Mouse (Mus musculus) NIH3T3 (cell line): ENCODE measurements around the gene Ttc34.

Experiments used
- DNase-seq: peaks from one replicate; pipeline ENCODE4 v3.0.0-alpha.2; 2012; ENCODE audit warnings: low read depth

The Ttc34 gene

DNA sequence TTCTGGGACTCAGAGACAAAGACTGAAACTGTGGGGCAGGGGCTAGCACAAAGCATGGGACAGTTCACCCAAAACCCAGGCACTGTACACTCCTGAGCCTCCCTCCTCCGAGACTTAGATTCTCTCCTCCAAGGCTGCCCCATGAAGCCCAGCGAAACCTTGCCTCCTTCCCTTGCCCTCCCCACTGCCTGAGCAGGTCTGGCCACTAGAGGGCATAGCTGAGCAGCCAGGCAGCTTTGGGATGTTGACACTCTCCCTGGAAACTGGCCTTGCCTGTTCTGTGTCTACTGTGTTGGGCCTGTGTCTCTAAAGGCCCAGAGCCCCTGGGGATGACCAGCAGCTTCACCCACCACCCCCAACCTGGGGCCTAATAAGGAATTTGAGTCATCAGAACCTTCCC lies at the start of gene Ttc34:
TSS of gene Ttc34 (plus strand) at position 290 of the 400 bp plus-strand sequence.
- peak; percentile 75 for DNase-seq

DNA sequence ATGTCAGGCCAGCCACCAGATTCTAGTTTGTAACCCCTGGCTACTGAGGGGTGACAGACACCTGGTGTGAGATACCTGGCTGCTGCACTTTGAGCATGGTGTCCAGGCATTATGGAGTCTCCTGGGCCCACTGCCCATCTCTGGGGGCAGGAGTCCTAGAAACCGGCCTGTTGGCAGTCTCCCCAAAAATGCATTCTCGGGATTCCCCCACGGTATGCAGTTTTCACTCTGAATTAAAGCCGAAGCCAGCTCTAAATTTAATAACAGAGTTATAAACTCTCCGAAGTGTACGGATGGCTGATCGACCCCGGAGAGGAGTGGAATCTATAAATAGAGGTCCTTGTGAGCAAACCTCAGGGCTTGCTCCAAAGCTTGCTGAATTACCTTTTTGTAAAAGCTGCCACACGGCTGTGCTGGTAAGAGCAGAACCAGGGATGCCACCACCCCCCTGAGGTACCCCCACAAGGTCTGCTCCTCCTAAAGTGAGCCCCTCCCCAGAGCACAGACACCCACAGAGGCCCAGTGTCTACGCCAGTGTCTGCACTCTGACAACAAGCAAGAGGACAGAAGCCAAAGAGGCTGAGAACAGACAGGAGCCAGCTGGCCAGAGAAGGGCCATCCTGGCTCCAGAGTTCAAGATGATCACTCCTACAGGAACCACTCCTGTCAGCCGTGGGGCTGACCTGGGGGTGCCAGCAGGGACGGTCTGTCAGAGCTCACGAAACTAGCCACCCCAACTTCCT lies 49.1 kb upstream of the Ttc34 start:
- no peak for DNase-seq

DNA sequence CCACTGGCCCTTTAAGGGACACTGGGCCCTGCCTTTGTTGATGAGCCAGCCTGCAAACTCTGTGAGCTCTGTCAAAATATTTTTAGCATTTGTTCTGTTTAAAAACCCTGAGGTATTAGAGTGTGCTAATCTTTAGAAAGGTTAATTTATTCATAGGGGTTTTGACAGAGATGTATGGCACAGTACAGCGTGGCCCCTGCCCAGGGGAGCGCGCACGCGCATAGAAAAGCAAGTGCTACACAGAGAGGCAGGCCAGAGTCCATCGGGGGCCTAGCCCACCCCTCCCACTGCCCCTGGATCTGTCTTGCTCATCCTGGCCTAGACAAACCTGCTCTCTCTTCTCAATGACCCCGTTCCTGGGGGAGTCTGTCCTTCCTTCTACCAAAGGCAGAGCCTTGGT lies 45.4 kb upstream of the Ttc34 start:
- no peak for DNase-seq

DNA sequence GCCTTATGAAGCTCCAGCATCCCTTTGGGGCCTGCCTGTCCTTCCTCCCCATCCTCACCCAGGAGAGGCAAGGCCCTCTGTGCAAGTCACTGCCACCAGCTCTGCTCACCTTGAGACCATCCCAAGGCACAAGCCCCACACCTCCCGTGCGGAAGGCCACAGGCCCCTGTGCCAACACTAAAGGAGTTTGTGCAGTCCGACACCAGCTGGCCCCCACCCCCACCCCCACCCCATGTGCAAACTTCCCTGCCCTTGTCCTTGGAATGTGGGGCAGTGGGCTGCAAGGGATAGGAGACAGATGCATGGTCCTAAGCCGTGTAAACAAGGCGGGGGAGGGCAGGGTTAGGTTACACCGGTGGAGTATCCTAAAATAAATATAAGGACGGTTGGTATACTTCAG lies 43.8 kb upstream of the Ttc34 start:
- no peak for DNase-seq

DNA sequence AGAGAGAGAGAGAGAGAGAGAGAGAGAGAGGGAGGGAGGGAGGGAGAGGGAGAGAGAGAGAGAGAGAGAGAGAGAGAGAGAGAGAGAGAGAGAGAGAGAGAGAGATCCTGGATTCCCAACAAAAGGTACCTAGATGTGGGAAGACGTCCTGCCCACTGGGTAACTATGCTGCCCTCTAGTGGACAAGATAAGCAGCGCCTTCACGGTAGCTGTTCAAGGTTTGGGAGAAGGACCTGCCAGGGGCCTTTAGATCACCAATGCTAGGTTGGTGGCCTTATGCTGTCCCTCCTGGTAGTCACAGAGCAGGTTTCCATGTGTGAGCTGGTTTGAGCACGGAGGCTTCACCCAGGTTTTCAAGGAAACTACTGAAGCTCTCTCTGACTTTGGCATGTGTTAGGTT lies 39.4 kb upstream of the Ttc34 start:
- DNase-seq = peak; percentile 69

DNA sequence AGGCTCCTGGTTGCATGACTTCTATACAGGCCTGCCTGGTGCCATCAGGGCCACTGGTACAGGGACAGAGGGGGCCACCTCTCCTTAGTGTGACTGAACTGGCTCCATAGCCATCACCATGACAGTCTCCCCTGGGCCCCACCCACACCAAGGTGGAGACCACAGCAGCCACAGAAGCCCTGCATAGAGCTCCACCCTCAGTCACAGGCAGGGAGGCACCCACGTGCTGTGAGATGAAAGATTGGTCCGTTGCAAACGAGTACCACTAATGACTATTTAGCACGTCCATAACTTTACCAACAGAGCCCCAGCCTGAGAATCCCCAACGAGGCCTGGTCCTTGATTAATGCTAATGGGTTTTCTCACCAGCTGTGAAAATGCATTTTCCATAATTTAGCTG lies 36.7 kb upstream of the Ttc34 start:
- no peak for DNase-seq

DNA sequence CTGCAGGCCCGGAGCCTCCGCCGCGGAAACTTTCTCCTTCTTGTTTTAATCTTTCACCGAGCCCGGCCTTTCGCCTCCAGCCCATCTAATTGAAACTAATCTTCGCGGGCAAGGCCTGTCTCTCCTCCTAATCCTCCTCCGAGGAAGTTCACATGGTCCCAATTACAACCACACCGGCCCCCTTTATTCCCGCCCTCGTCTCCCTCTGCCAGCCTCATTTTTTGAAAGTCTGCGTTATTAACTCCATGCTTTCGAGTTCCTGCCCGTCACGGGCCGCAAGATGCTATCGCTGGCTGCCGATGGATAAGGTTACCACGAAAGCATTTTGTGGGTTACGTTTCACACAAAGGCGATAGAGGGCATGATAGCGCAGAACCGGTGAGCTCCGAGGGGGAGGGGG lies 35.0 kb upstream of the Ttc34 start:
- DNase-seq = no peak

DNA sequence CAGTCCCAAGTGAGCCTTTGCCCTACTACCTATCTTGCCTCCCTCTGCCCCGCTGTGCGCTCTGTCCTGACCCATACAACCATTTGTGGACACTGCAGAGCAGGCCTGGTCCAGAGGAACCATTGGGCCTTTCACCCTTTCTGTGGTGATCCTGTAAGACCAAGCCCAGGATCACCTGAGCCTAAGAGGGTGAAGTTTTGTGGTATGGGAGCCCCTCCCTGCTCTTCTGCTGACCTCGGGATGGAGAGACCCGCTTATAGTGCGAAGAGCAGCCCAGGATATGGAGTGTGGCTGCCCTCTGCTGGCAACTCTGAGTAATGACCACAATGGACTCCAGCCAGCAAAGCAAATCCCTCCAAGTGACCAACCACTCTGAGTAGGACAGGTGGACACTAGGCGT lies 11.6 kb upstream of the Ttc34 start:
- DNase-seq = peak; percentile 70

DNA sequence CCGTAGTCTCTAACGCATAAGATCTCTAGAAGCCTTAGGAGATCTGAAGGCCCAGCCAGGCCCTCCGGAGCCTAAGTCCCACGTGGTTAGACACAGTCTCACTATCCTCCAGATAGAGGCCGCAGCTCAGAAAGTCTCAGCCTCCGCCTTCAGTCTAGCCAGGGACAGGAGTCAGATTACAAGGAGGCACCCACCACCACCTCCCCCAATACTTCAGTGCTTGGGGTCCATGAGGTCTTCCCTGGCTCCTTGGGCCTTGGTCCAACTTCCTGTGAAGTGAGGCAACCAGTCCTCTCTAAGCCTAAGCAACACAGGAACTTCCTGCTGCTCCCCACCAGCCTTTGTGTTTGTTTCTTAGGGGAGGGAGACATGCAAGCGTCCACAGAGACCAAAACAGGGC lies 11.0 kb upstream of the Ttc34 start:
- DNase-seq = no peak

DNA sequence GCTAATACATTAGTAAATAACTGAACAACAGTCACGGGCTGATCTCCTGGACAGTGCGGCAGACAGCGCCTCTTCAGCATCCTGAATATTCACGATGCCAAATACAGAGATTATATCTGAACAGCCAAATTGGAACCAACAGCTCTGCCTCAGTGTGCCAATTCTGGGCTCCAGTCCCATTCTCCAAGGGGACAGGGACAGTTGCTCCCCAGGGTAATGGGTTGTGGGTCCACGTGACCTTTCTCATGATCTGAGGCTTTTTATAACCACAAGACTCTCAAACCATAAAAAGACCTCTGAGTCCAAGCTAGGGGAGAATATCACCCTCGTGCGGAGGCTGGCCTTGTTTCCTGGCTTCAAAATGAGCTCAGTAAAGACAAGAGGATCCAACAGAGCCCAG lies 10.1 kb upstream of the Ttc34 start:
- DNase-seq = no peak

DNA sequence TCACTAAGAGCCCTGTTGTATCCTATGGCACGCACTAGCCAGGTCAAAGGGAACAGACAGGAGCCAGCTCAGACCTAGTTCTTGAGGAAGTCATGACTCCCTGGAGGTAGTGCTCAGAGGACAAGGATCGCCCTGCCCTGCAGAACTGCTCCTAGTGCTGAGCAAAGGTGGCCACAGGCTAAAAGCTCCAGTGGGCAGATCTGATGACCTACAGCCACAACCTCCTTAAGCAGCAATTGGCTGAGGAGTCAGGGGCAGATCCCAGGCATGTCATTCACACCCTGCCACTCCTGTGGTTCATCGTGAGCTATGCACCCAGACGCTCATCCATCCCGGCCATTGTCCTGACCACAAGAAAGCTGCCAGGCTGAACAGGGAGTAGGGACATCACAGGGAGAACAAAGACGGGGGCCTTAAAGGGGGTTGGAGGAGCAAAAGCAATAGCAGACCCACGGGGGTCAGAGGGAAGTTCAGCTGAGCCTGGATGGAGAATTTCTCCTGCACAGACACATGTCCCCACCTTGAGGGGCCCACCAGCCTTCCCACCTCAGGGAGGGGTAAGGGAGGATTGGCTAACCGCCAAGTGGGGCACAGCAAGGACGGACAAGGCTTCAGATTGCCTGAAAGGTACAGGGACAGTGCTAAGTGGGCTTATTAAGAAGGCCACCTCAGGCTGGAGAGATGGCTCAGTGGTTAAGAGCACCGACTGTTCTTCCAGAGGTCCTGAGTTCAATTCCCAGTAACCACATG lies 9.2 kb upstream of the Ttc34 start:
- no peak for DNase-seq

DNA sequence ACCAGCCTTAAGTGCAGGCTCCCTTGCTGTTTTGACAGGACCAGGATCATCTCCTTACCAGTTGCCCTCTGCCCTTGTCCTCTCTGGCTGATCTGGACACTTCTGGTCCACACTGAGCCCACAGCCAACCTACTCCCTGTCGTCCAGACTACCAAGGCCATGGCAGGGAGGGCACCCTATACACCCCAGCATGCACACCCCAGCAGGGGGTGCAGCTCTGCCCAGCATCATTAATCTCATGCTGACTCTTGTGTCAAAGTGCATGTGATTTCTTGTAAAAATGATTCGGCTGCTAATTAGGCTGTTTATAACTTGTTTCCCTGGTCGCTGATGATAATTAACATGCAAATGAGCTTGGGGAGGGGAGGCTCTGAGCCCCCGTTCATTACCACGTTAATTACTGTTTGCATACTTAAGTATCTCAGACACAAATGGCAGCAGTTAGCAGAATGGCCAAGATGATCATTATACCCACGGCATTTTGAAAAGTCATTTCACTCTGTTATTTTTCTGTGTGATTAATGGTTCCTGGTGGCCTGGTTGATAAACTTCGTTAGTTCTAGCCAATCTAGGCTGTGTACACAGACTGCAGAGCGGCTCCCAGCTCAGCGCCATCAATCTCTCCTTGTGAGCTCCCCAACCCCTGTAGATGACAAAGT lies 5.2 kb upstream of the Ttc34 start:
- no peak for DNase-seq

DNA sequence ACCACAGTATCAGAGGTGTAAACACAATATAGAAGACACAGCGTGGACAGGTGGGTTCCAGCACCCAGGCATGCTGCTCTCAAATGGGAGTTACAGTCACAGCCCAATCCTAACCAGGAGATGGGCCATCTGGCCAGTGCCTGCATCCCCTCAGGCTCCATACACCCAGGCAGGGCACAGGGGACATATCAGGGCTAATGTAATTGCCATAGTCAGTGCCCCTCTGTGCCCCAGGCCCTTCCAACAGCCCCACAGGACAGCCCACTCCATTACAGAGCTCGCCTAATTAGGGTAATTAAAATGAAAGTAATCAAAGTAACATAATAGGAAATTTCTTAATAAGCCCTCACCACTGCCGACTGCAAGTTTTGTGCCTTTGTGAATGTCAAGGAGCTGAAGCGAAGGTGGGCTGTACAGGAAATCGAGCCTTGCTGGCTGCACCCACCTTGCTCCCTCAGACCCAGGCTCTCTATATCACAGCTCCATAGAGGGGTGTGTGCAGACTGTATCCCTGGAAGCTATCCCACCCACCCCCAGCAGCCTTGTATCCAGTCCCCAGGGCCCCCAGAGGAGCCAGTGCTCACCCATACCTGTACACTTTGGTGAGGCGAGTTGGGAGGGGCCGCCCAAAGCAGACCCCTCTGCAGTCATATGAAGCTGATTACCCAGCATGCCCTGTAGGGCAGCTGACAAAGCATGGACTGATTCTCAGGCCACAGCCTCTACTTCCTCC lies 910 bp upstream of the Ttc34 start:
- no peak for DNase-seq

DNA sequence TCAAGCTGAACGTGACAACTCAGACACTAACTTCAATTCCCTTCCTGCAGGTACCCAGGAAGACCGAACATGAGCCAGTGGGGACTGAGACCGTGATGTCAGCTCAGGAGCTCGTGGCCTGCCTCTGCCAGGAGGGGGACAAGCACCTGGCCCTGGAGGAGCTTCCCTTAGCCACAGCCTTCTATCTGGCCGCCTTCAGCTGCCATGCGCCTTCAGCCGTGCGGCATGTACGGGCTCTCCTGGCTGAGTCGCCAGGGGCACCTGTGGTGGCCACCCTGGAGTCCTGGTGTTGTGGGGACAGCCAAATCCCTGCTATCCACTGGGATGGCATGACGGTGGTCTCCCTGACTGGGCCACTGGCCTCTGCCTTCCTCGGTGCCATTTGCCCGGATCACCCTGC lies 1.5 kb downstream of the Ttc34 start:
- DNase-seq = no peak

DNA sequence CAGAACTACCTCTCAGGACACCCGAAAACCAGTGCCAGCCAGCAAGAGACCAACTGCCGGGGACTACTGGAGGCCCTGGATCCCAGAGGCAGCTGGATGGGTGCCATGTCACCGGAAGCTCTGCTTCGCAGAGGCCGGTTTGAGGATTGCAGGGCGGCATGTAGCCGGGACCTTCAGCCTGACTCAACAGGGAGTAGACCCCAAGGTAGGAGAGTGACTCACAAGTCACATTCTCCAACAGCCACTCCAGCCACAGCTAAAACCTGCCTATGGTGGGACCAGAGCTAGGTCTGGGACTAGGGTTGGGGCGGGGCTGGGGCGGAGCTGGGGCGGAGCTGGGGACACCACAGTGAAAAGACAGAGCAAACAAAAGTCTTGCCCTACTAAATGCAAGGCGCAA lies 2.1 kb downstream of the Ttc34 start:
- DNase-seq = no peak

DNA sequence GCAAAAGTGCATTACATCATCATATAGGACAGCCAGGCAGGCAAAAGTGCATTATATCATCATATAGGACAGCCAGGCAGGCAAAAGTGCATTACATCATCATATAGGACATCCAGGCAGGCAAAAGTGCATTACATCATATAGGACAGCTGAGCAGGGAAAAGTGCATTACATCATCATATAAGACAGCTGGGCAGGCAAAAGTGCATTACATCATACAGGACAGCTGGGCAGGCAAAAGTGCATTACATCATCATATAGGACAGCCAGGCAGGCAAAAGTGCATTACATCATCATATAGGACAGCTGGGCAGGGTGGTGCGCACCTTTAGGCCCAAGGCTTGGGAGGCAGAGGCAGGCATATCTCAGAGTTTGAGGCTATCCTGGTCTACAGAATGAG lies 15.4 kb downstream of the Ttc34 start:
- no peak for DNase-seq

DNA sequence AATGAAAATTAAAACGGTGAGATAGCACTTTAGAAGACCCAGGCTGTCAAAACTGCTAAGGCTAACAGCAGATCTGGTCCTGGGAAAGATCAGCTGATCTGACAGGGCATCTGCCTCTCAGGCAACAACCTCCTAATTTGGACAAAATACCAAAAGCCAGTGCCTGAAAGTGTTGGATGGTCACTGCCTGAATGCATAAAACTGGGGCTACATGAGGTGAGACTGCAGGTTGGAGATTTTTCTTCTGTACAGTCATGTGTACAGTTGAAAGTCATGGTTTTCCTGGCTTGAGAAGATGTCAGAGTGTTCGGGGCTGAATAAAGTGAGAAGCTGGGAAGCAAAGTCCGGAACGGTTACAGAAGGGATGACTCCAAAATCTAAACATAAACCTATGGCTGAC lies 16.6 kb downstream of the Ttc34 start:
- no peak for DNase-seq

DNA sequence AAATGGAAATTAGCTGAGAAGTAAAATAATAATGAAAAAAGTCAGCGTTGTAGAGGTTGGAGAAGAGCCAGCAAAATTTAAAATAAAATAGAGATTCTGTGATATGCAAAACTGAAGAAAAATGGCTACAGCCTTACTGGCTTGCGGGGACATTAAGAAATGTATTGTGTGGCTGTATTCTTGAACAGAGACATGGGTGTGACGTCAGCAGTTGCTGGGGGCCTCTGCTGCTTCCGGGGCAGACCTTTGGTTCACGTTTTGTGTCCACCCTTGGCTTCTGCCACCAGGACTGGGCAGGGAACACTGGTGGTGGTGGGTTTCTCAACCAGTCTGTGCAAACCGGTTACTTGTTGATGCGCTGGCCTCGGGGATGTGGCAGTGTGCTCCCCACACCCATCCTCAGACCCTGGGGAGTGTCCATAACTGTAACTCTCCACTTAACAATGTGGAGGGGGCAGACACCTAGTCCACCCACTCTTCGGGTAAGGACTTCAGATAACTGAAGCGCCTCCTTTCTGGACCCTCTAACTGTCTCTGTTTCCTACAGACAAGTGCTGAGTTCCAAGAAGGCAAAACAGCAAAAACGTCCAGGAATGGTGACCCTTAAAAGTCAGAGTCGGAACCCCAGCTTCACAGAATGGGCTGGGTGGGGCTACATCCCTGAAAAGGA lies 17.6 kb downstream of the Ttc34 start:
- no peak for DNase-seq

DNA sequence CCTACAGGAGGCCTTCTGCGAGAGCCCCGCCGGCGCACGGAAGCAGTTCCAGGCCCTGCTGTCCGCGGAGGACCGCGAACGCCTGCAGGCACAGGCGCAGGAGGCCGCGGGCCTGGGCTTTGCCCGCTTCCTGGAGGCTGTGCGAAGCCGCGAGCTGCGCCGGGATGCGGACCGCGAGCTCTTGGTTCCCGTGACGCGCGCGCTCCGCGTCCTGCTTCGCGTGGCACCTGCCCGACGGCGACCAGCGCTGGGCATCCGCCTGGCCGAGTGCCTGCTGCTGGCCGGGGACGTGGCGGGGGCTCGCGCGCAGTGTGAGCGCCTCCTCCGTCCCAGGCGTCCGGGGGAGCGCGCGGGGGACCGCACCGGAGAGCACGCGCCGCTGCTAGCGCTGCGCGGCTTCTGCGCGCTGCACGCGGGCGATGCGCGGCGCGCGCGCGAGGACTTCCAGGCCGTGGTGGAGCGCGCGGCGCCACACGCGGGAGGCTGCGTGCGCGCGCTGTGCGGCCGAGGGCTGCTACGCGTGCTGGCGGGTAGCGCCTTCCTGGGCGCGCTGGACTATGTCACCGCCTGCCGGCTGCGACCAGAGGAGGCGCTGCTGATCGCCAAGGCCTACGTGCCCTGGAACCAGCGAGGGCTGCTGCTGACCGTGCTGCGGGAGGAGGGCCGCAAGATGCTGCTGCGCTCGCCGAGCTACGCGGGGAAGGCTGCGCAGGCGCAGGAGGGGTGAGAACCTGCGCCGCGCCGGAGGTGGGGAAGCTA lies 18.6 kb downstream of the Ttc34 start:
- DNase-seq = no peak

DNA sequence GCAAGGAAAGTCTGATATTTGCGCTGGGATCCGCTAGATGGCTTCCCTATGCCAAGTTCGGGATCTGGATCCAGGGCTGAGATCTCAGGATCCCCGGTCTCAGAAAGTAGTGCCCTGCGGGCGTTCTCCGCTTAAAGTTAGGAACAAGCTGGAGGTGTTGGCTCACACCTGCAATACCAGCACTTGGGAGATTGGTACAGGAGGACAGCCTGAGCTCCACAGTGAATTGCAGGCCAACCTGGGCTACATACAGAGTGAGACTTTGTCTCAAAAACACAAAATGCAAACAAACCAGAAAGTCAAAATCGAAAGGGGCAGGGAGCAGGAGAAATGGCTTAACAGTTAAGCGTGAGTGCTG lies 19.2 kb downstream of the Ttc34 start:
- DNase-seq = no peak

DNA sequence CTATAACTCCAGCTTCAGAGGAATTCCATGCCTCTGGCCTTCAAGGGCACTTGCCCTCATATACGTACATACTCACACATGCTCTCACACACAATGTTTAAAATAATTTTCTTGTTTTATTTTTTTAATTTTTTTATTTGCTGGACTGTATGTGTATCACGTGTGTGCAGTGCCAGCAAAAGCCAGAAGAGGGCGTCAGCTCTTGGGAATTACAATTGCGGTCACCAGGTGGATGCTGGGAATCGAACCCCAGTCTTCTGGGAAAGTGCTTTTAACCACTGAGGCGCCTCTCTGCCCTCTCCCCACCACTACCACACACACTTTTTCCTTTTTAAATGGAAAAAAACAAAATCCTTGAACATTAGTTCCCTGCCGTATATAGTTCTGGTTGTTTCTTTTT lies 19.6 kb downstream of the Ttc34 start:
- no peak for DNase-seq
